Mouse (Mus musculus): ENCODE results near the gene Dag1.
"Not testable (repeated sequence)": the region's sequence is repeated elsewhere in the genome, so short reads cannot be mapped to it uniquely, and the experiment has no call there.

Gene Dag1

GRCm38 (mm10) chr9:108273485-108273884 is 9.7 kb upstream of the Dag1 start:
- DNase-seq, result no peak

DNA sequence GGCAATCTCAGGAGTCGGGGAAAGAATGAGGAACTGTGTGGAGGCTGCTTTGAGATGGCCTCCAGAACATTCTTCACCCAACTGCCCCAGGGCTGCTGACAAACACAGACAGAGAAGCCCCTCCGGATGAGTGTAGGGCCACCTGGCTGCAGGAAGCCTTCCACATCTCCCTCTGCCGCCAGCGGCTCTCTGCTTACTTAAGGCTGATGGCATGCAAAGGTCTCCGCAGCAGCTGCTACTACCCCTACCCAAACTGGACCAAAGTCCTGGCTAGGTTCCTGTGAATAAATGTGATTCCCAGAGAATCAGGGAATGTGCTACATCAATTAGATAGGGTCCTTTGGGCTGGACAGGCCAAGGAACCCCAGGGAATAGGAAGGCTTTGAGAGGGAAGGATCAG is 8.9 kb upstream of the Dag1 start:
- DNase-seq, result no peak

- no peak for DNase-seq
These were observed 8.2 kb upstream of the Dag1 start for GRCm38 (mm10) chr9:108271941-108272340.

GRCm38 (mm10) chr9:108268701-108269100 is 4.9 kb upstream of the Dag1 start:
- not testable (repeated sequence) for DNase-seq

DNA sequence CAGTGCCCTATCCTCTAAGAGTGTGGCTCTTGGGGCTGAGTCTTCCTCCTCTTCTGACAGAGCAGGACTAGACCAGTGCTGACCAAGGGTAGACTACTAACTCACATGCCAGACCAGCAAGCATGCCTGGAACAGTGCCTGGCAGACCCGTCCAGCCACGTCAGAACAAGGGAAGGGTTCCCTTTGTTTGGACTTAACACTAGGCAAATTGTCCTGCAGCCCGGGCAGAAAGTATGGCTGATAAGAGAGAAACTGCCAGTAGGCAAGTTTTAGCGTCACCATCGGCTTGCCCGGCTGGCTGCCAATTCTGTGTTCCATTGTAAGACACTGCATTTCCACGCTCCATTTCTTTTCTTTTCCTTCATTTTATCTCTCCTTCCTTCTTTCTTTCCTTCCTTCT is 3.9 kb upstream of the Dag1 start:
- peak; percentile 54 for DNase-seq

DNA sequence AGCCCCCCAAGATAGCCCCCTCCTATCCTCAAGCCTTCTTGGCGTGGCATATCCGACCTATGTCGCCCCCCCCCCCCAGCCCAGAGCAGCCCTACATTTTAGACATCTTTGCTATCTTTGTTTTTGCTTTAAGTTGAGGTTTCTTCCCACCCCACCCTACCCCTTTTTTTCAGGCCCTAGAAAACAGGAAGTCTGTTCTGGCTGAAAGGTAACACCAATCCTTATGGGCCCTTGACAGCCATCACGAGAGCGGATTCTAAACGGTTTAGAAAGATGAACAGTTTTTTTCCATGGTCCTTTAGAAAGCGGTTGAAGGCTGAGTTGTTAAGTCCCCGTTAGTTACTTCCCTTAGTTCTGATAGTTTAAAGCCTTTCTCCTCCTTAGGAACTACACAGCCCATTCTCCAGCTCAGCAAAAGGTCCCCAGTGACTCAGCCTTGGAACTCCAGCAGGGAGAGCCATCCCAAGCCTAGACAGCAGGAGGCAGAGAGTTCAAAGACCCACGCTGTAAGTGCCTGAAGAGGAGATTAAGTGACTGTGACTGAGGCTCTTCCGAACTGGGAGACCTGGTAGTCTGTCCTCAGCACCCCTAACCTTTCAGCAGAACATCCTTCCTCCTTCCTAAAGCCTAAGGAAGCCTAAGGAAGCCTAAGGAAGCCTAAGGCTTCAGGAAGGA is 2.6 kb upstream of the Dag1 start:
- DNase-seq, result no peak

GRCm38 (mm10) chr9:108264191-108264921 is 598 bp upstream of the Dag1 start:
- DNase-seq, result peak; percentile 76

- DNase-seq, result peak; percentile 42
These were observed 552 bp downstream of the Dag1 start for GRCm38 (mm10) chr9:108263131-108263681.

- DNase-seq, result peak; percentile 24
These were observed 1.2 kb downstream of the Dag1 start for GRCm38 (mm10) chr9:108262494-108263049.

- DNase-seq, result no peak
These were observed 1.9 kb downstream of the Dag1 start for GRCm38 (mm10) chr9:108261865-108262264.

DNA sequence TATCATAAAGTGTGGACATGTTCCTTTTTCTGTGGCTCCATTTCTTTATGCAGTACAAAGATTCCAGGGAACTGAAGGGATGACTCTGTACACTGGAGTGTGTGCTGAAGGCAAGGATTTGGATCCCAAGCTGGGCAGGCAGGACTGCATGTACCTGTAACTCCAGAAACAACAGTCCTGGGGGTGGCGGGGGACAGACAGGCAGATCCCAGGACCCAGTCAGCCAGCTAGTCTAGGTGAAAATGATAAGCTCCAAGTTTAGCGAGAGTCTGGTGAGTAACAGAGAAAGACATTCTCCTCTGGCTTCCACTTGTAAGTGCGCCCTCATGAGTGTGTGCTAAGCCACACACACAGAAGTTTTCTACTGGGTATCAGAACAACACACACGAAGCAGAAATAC is 3.2 kb downstream of the Dag1 start:
- no peak for DNase-seq

DNA sequence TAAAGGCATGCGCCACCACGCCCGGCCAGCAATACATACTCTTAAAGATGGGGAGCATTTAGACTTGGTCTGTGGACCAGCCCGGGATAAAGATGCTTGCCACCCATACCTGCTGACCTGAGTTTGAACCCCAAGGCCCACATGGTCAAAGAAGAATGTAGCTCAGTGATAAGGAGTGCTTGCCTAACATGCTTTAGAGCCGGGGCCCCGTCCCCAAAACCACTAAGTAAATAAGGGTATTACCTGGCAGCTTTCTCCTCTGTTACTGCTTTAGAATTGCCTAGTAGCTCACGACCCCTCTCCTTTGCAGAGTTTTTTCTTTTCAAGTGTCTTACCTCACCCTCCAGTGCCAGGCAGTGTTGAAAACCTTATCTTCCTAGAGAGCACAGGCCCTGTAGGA is 11.0 kb downstream of the Dag1 start:
- no peak for DNase-seq

DNA sequence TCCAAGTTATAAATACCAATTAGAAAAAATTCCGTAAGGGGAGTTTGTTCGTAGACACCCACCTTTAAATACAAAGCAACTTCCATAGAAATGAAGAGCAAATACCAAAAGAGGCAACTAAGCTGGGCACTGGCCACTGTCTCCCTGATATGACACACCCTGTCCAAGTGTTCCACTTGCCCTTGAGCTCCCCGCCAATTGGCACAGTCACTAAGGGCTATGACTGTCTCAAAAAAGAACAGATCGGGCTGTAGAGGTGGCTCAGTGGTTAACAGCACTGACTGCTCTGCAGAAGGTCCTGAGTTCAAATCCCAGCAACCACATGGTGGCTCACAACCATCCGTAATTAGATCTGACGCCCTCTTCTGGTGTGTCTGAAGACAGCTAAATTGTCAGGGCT is 11.9 kb downstream of the Dag1 start:
- DNase-seq, result no peak

- peak; percentile 40 for DNase-seq
These were observed 14.8 kb downstream of the Dag1 start for GRCm38 (mm10) chr9:108248957-108249356.

DNA sequence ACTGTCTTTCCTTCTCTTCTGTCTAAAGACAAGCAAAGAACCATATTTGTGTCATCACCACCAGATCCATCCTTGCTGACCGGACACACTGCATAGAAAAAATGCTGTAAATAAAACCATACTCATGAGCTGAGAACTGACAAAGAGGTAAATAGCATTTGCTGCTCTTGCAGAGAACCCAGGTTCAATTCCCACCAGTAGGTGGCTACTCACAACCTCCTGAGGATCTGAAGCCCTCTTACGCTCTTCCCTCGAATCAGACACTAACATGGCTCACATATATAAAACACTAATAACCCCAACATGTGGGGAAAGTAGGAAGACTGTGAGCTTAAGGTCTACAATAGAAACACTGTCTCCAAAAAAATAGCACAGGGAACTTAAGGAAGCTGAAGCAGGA is 18.8 kb downstream of the Dag1 start:
- peak; percentile 32 for DNase-seq

- no peak for DNase-seq
These were observed 19.2 kb downstream of the Dag1 start for GRCm38 (mm10) chr9:108244540-108244939.

DNA sequence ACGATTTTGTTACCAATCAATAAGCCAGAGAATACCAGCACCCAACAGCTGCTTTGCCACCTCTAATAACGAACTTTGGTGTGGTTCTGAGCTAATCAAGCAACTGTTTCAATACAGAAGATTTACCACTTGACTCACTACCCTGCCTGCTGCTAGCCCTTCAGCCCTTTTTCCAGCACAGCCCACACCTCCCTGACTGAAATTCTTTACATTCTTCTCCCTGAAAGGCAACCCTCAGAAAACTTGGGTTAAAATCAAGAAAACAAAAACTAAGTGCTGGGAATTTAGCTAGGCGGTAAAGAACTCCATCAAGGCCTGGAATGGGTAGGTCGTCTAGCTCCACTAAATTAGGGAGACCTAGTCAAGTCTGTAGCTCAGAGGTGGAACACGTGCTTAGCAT is 23.8 kb downstream of the Dag1 start:
- DNase-seq, result no peak

DNA sequence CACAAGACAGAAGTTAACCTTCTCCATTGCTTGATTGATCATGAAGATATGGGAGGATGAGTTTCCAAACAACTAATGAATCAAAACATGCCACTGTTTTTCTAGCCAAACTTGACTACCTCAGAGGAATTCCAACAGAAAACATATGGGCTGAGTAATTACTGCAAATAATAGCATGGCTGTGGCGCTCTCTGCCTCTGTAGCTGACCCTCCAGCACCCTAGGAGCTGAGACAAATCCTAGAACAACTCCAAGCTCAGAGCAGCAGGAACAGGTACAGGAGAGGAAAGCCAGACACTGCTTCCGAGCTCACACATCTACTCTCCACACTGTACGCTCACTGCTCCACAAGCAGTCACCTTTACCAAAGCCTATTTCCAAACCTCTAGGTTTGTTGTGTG is 24.9 kb downstream of the Dag1 start:
- no peak for DNase-seq

GRCm38 (mm10) chr9:108238402-108238801 is 25.4 kb downstream of the Dag1 start:
- DNase-seq, result no peak

DNA sequence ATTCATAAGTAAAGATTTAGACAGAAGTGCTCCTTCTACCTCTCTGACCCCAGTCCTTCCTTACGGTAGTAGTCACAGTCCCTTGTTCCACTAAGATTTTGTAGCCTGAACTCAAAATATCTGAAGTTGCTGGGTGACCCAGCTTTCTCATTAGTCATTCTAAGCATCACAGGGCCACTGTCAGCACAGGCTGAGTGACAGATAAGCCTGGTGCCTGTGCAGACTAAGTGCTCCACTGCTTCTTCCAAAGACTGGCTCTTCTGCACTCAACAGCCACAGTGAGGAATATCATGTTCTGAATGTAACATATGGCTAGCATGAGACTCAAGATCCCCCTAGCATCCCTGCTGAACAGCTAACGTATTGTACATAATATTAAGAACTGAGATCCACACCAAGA is 29.1 kb downstream of the Dag1 start:
- no peak for DNase-seq

- DNase-seq, result no peak
These were observed 30.9 kb downstream of the Dag1 start for GRCm38 (mm10) chr9:108232908-108233307.

DNA sequence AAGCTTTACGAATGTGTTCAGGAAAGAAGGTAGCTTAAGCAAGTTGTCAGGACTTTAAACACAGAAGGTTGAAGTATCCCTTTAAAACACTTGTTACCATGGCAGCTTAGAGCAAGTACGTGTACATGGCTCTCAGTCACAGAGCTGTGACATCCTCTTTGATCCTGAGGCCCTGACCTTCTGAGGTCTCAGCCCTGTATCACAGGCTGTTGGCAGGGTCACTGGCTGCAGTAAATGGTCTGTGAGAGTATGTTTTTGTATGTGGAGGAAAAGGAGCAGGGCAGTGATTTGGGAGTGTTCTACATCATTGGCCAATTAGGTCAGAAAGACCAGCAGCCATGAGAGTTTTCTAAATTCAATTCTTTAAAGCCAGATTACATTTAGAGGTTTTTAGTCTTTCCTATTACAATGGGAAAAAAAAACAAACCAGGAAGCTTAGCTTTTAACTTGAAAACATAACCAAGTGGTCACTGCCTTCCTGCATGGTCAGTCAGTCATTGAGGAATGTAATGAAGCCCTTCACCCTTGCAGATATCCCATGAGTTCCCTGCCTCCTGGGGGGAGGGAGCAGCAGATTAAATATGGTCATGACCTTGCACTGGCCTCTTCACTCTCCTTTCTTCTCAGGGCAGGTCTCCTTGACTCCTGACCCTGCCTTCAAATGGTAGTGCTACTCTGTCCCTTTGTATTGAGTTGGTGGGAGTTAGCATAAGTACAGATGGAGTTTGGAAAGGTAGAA is 35.7 kb downstream of the Dag1 start:
- no peak for DNase-seq

DNA sequence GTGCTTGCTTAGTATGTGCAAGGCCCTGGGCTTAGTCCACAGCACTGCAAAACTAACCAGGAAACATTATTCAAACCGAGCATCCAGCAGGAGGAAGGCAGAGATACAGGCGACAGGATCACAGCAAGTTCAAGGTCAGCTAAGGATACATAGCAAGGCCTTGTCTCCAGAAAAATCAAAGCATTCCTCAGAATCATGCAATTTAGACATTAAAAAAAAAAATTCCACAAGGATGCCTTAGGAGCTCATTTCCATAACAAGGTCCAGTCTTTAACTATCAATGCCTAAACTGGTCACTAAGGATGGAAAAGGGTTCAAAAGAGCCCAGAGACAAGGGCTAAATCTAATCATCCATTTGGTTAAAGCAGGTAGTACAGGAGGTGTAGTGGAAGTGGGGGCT is 38.6 kb downstream of the Dag1 start:
- DNase-seq, result no peak

Measured in lung, postnatal 10 days (tissue).